14 mouse cellular contexts compared by ENCODE assay signal in genomic region chr2:6882236-6882885, GRCm38 (mm10).
DNase-seq lines count a peak whose midpoint lies in the region; ATAC-seq and TF ChIP-seq lines count a peak whose summit lies in the region.
"Had no signal": no experiment of that assay in that cellular context is flagged by ENCODE, and none has a peak within 500 bp of the region (broad histone marks: within the 10 kb centered on the region; RNA-seq: fewer than 3 reads in every experiment).

No protein-coding gene starts in this region.

- intact Hi-C loops in heart, adult 2 months (cut with DNase I), result no loop called here

- peak overlapping the region; percentile 28 for H3K4me2 ChIP-seq in hindbrain, embryonic 11.5 days (replicated peaks; ENCODE audit: low read depth, low read length)
- peak overlapping the region; percentile 65 for H3K4me2 ChIP-seq in midbrain, embryonic 14.5 days (ENCODE audit: low read length)
- H3K4me2 ChIP-seq: embryonic facial prominence, embryonic 12.5 days had no signal

- no peaks in the 10 kb centered on the region for H3K4me1 ChIP-seq in hindbrain, embryonic 11.5 days (replicated peaks; ENCODE audit: control insufficient read depth, insufficient read depth, low read length)
- peaks cover 30% of the 10 kb centered on the region for H3K4me1 ChIP-seq in midbrain, embryonic 14.5 days (ENCODE audit: control insufficient read depth, insufficient read depth, low read length)
- no peaks in the 10 kb centered on the region for H3K4me1 ChIP-seq in heart, adult 2 months (ENCODE audit: control insufficient read depth, insufficient read depth, low read length)
- H3K4me1 ChIP-seq: embryonic facial prominence, embryonic 12.5 days had no signal

- no peak for DNase-seq in layer of hippocampus, adult 2 months (ENCODE audit: low spot score in 2 of 2)
- DNase-seq in layer of hippocampus, adult 8-10 months (ENCODE audit: low spot score in 2 of 2), result no peak
- peak; percentile 15 for DNase-seq in hindbrain, embryonic 11.5 days (ENCODE audit: low spot score)
- peak; percentile 64 for DNase-seq in midbrain, embryonic 14.5 days
- no peak for DNase-seq in frontal cortex, postnatal 36 days (ENCODE audit: low spot score in 2 of 2)
- DNase-seq in adrenal gland, postnatal 36 days, result no peak
- no peak for DNase-seq in kidney, postnatal 10 days
- DNase-seq in heart, adult 2 months, result no peak
- DNase-seq: heart, postnatal 10 days; kidney, adult 11 months; right cerebral cortex, postnatal 25 days; thymus, adult 2 months had no signal

- H3K4me3 ChIP-seq in layer of hippocampus, adult 2 months, result peak overlapping the region; percentile 75
- peak overlapping the region; percentile 6; the same call in 1 of the 2 replicates for H3K4me3 ChIP-seq in hindbrain, embryonic 11.5 days (ENCODE audit: low read depth, low read length)
- H3K4me3 ChIP-seq in midbrain, embryonic 14.5 days (replicated peaks; ENCODE audit: low read depth, low read length), result peak overlapping the region; percentile 44
- H3K4me3 ChIP-seq in heart, adult 2 months, result no peak overlapping the region
- H3K4me3 ChIP-seq: embryonic facial prominence, embryonic 12.5 days had no signal

- no peak overlapping the region; the same call in 1 of the 2 replicates for H3K9ac ChIP-seq in hindbrain, embryonic 11.5 days (ENCODE audit: low read depth, low read length)
- peak overlapping the region; percentile 64 for H3K9ac ChIP-seq in midbrain, embryonic 14.5 days (replicated peaks; ENCODE audit: low read length)
- no peak overlapping the region for H3K9ac ChIP-seq in heart, adult 2 months (ENCODE audit: low read depth, low read length)
- H3K9ac ChIP-seq: embryonic facial prominence, embryonic 12.5 days had no signal

- ATAC-seq in hindbrain, embryonic 11.5 days (ENCODE audit: low FRiP score), result no peak
- no peak for ATAC-seq in midbrain, embryonic 14.5 days (ENCODE audit: low FRiP score, low TSS enrichment)

- H3K9me3 ChIP-seq in hindbrain, embryonic 11.5 days (ENCODE audit: control insufficient read depth, low read length), result no peaks in the 10 kb centered on the region
- no peaks in the 10 kb centered on the region; the same call in 1 of the 2 replicates for H3K9me3 ChIP-seq in midbrain, embryonic 14.5 days (ENCODE audit: control insufficient read depth, low read length)
- H3K9me3 ChIP-seq: embryonic facial prominence, embryonic 12.5 days had no signal

- no peaks in the 10 kb centered on the region for H3K36me3 ChIP-seq in hindbrain, embryonic 11.5 days (ENCODE audit: control insufficient read depth, insufficient read depth, low read length)
- H3K36me3 ChIP-seq in midbrain, embryonic 14.5 days (ENCODE audit: control insufficient read depth, insufficient read depth, low read length), result no peaks in the 10 kb centered on the region
- H3K36me3 ChIP-seq in heart, adult 2 months (ENCODE audit: control insufficient read depth, insufficient read depth, low read length), result no peaks in the 10 kb centered on the region
- H3K36me3 ChIP-seq: embryonic facial prominence, embryonic 12.5 days had no signal

- no peak for TF ChIP-seq CTCF in layer of hippocampus, adult 2 months (conservative IDR thresholded peaks at IDR 0.05)
- no peak for TF ChIP-seq CTCF in heart, adult 2 months (IDR thresholded peaks at IDR 0.05)

- WGBS in hindbrain, embryonic 11.5 days, result 45% methylated on average over 6 of the region's 6 CpGs
- 15% methylated on average over 6 of the region's 6 CpGs for WGBS in midbrain, embryonic 14.5 days
- WGBS in heart, adult 2 months, result 94% methylated on average over 6 of the region's 6 CpGs

- H3K79me2 ChIP-seq in heart, adult 2 months (replicated peaks; ENCODE audit: control insufficient read depth, insufficient read depth, low read length), result no peaks in the 10 kb centered on the region

- no peak for TF ChIP-seq POLR2A in heart, adult 2 months (IDR thresholded peaks at IDR 0.05; ENCODE audit: insufficient read depth, low read depth, low read length)

- H3K27me3 ChIP-seq in hindbrain, embryonic 11.5 days (ENCODE audit: control insufficient read depth, insufficient read depth, low read length), result no peaks in the 10 kb centered on the region
- no peaks in the 10 kb centered on the region for H3K27me3 ChIP-seq in midbrain, embryonic 14.5 days (ENCODE audit: control insufficient read depth, insufficient read depth, low read length)
- H3K27me3 ChIP-seq in heart, adult 2 months (ENCODE audit: control insufficient read depth, insufficient read depth, low read length), result no peaks in the 10 kb centered on the region
- H3K27me3 ChIP-seq: embryonic facial prominence, embryonic 12.5 days had no signal

- peak overlapping the region; percentile 93 for H3K27ac ChIP-seq in layer of hippocampus, adult 2 months
- H3K27ac ChIP-seq in hindbrain, embryonic 11.5 days (ENCODE audit: low read depth, low read length), result no peak overlapping the region
- H3K27ac ChIP-seq in midbrain, embryonic 14.5 days (replicated peaks; ENCODE audit: low read depth, low read length), result peak overlapping the region; percentile 67
- no peak overlapping the region for H3K27ac ChIP-seq in heart, adult 2 months
- H3K27ac ChIP-seq: embryonic facial prominence, embryonic 12.5 days; macrophage had no signal

- TF ChIP-seq EP300 in heart, adult 2 months (IDR thresholded peaks at IDR 0.05; ENCODE audit: insufficient read depth, low read depth, low read length), result no peak

Comparison
In these comparisons a context has a peak if more than half of its experiments do, and no peak if none do; other contexts are left out.
1. DNase-seq: peak in hindbrain, embryonic 11.5 days (single experiment) and midbrain, embryonic 14.5 days (single experiment); none in layer of hippocampus, adult 2 months (0 of 2), layer of hippocampus, adult 8-10 months (0 of 2), frontal cortex, postnatal 36 days (0 of 2), adrenal gland, postnatal 36 days (0 of 2), kidney, postnatal 10 days (single experiment) and heart, adult 2 months (0 of 2).
2. H3K27ac ChIP-seq: peak in layer of hippocampus, adult 2 months (single experiment) and midbrain, embryonic 14.5 days (single experiment); none in hindbrain, embryonic 11.5 days (single experiment) and heart, adult 2 months (single experiment).